Mouse (Mus musculus): ENCODE measurements around the gene Usp31. TPM values are rescaled to one million over a fixed set of nuclear protein-coding genes. Genes with fewer than 3 reads are reported as not detected.

Usp31 gene
- total and polyA plus RNA-seq, 3 experiments: 6.4 to 9.1 (median 7.5) TPM

- H3K27ac ChIP-seq (ENCODE audit: insufficient read depth, low read depth): no peak overlapping the region
- H3K27me3 ChIP-seq (replicated peaks): no peaks in the 10 kb centered on the region
- no peak overlapping the region for H3K9ac ChIP-seq (ENCODE audit: insufficient read depth, low read depth)
- no peak for DNase-seq (ENCODE audit: extremely low read depth)
- H3K79me2 ChIP-seq (replicated peaks; ENCODE audit: control insufficient read depth, extremely low read depth, insufficient read depth, poor library complexity, severe bottlenecking): peaks cover 8% of the 10 kb centered on the region
- no peak overlapping the region for H3K4me2 ChIP-seq (ENCODE audit: insufficient read depth, low read depth, poor library complexity, severe bottlenecking)
- peaks cover 0 to 22% of the 10 kb centered on the region in 2 experiments for H3K36me3 ChIP-seq (replicated peaks in 1 of 2; ENCODE audit: control insufficient read depth in 1 of 2, insufficient read depth in 1 of 2, low read length in 1 of 2)
- dilution Hi-C loops (cut with MboI; ENCODE audit: extremely low pct_ligation_motif_present, extremely low pct_unique_long_range_greater_than_20kb, low sequenced_read_pairs) (no loop called here), in situ Hi-C loops (cut with MboI; ENCODE audit: low pct_ligation_motif_present, low pct_unique_long_range_greater_than_20kb, low sequenced_read_pairs) (no loop called here)
- H3K4me3 ChIP-seq (replicated peaks in 1 of 3; ENCODE audit: low read depth in 2 of 3, low read length in 2 of 3, poor library complexity in 1 of 3): no peak overlapping the region
- H3K9me3 ChIP-seq (replicated peaks; ENCODE audit: low read length): no peaks in the 10 kb centered on the region
- H3K4me1 ChIP-seq (ENCODE audit: control insufficient read depth in 1 of 2, insufficient read depth in 2 of 2): peaks cover 3 to 19% of the 10 kb centered on the region in 2 experiments; a peak in 3 of 4 replicates
- TF ChIP-seq BHLHE40 (IDR thresholded peaks at IDR 0.05; ENCODE audit: low read depth, low read length) (no peak), TCF12 (IDR thresholded peaks at IDR 0.05; ENCODE audit: low read depth, low read length) (no peak), MEF2A (IDR thresholded peaks at IDR 0.05; ENCODE audit: borderline replicate concordance, low read depth, low read length) (no peak), JUND (conservative IDR thresholded peaks at IDR 0.05; ENCODE audit: low read depth, low read length) (no peak), POLR2A (IDR thresholded peaks at IDR 0.05; ENCODE audit: low read depth, low read length) (no peak), MAZ (IDR thresholded peaks at IDR 0.05; ENCODE audit: low read depth, low read length) (no peak), SIN3A (IDR thresholded peaks at IDR 0.05; ENCODE audit: low read length) (no peak), ETS1 (conservative IDR thresholded peaks at IDR 0.05; ENCODE audit: low read depth, low read length) (no peak), IRF4 (IDR thresholded peaks at IDR 0.05; ENCODE audit: low read depth, low read length) (no peak), CHD1 (IDR thresholded peaks at IDR 0.05; ENCODE audit: low read depth, low read length) (no peak)
These were observed 21.7 kb downstream of the Usp31 start for GRCm38 (mm10) chr7:121685140-121685984.

- Histone ChIP-seq H3K36me3 (replicated peaks in 1 of 2; ENCODE audit: control insufficient read depth in 1 of 2, insufficient read depth in 1 of 2, low read length in 1 of 2) (peaks cover 2 to 43% of the 10 kb centered on the region in 2 experiments), H3K79me2 (replicated peaks; ENCODE audit: control insufficient read depth, extremely low read depth, insufficient read depth, poor library complexity, severe bottlenecking) (peaks cover 8% of the 10 kb centered on the region; the same call in 1 of the 2 replicates), H3K27ac (ENCODE audit: insufficient read depth, low read depth) (no peak overlapping the region), H3K4me2 (ENCODE audit: insufficient read depth, low read depth, poor library complexity, severe bottlenecking) (no peak overlapping the region), H3K4me3 (replicated peaks in 1 of 3; ENCODE audit: low read depth in 2 of 3, low read length in 2 of 3, poor library complexity in 1 of 3) (no peak overlapping the region), H3K9ac (ENCODE audit: insufficient read depth, low read depth) (no peak overlapping the region), H3K9me3 (replicated peaks; ENCODE audit: low read length) (no peaks in the 10 kb centered on the region), H3K4me1 (ENCODE audit: control insufficient read depth in 1 of 2, insufficient read depth in 2 of 2) (peaks cover 0 to 51% of the 10 kb centered on the region in 2 experiments; a peak in 2 of 4 replicates), H3K27me3 (replicated peaks) (no peaks in the 10 kb centered on the region)
- DNase-seq (ENCODE audit: extremely low read depth): no peak
- TF ChIP-seq MEF2A (IDR thresholded peaks at IDR 0.05; ENCODE audit: borderline replicate concordance, low read depth, low read length) (no peak), JUND (conservative IDR thresholded peaks at IDR 0.05; ENCODE audit: low read depth, low read length) (no peak), CTCF (conservative IDR thresholded peaks at IDR 0.05 in 1 of 2, IDR thresholded peaks at IDR 0.05 in 1 of 2; ENCODE audit: low read depth in 2 of 2, low read length in 2 of 2) (peak in 1 of 2 experiments; percentile 2; a peak in 1 of 4 replicates), ELF1 (IDR thresholded peaks at IDR 0.05; ENCODE audit: low read depth, low read length) (no peak), GABPA (IDR thresholded peaks at IDR 0.05; ENCODE audit: insufficient replicate concordance, low read depth, low read length) (no peak), USF1 (IDR thresholded peaks at IDR 0.05; ENCODE audit: low read depth, low read length) (no peak), CHD1 (IDR thresholded peaks at IDR 0.05; ENCODE audit: low read depth, low read length) (no peak), UBTF (IDR thresholded peaks at IDR 0.05; ENCODE audit: low read depth, low read length) (no peak)
- dilution Hi-C loops (cut with MboI; ENCODE audit: extremely low pct_ligation_motif_present, extremely low pct_unique_long_range_greater_than_20kb, low sequenced_read_pairs) (no loop called here), in situ Hi-C loops (cut with MboI; ENCODE audit: low pct_ligation_motif_present, low pct_unique_long_range_greater_than_20kb, low sequenced_read_pairs) (no loop called here)
These were observed 25.9 kb downstream of the Usp31 start for GRCm38 (mm10) chr7:121681191-121681590.

Measured in CH12.LX (cell line).